Comparison of ENCODE assay signal across 22 mouse cellular contexts in genomic region chr16:45402951-45403350, GRCm38 (mm10). TPM values are rescaled to one million over a fixed set of nuclear protein-coding genes. Genes with fewer than 3 reads are reported as not detected.
DNase-seq lines count a peak whose midpoint lies in the region; ATAC-seq and TF ChIP-seq lines count a peak whose summit lies in the region.
"Had no signal": no experiment of that assay in that cellular context is flagged by ENCODE, and none has a peak within 500 bp of the region (broad histone marks: within the 10 kb centered on the region; RNA-seq: fewer than 3 reads in every experiment).

No protein-coding gene starts in this region.

- no peak overlapping the region for H3K4me2 ChIP-seq in heart, embryonic 15.5 days
- H3K4me2 ChIP-seq: forebrain, embryonic 13.5 days; heart, embryonic 13.5 days; hindbrain, embryonic 12.5 days; hindbrain, embryonic 15.5 days had no signal

- H3K36me3 ChIP-seq in heart, embryonic 15.5 days = no peaks in the 10 kb centered on the region
- H3K36me3 ChIP-seq: forebrain, embryonic 10.5 days; heart, embryonic 13.5 days; hindbrain, embryonic 12.5 days; hindbrain, embryonic 15.5 days had no signal

- DNase-seq in gastrocnemius, adult 2 months = no peak
- DNase-seq in gastrocnemius, postnatal 4 days (ENCODE audit: low spot score in 2 of 2) = no peak
- DNase-seq in heart, postnatal 14 days = no peak
- DNase-seq in lung, postnatal 25 days (ENCODE audit: low spot score) = peak; percentile 29
- no peak for DNase-seq in lung, postnatal 4 days
- DNase-seq: adrenal gland, adult 8-10 months; adrenal gland, postnatal 25 days; cerebellum, adult 11-12 months; cerebellum, adult 8-10 months; cerebellum, postnatal 10 days; cerebellum, postnatal 36 days; gastrocnemius, postnatal 14 days; heart, postnatal 10 days had no signal

- intact Hi-C loops in gastrocnemius, adult 2 months (cut with DNase I) = no loop called here
- intact Hi-C loops in heart, postnatal 14 days (cut with DNase I) = no loop called here

- peak overlapping the region; percentile 50 for H3K4me3 ChIP-seq in gastrocnemius, adult 2 months
- no peak overlapping the region for H3K4me3 ChIP-seq in heart, embryonic 15.5 days
- H3K4me3 ChIP-seq: forebrain, embryonic 10.5 days; forebrain, embryonic 13.5 days; heart, embryonic 13.5 days; hindbrain, embryonic 12.5 days; hindbrain, embryonic 15.5 days had no signal

- peaks cover 8% of the 10 kb centered on the region for H3K4me1 ChIP-seq in heart, embryonic 15.5 days (replicated peaks)
- H3K4me1 ChIP-seq: forebrain, embryonic 13.5 days; hindbrain, embryonic 12.5 days had no signal

- WGBS in heart, embryonic 15.5 days = 75% methylated on average over 2 of the region's 2 CpGs

- no peaks in the 10 kb centered on the region for H3K9me3 ChIP-seq in heart, embryonic 15.5 days (replicated peaks)
- H3K9me3 ChIP-seq: forebrain, embryonic 10.5 days; forebrain, embryonic 13.5 days; heart, embryonic 13.5 days; hindbrain, embryonic 12.5 days; hindbrain, embryonic 15.5 days had no signal

- no peaks in the 10 kb centered on the region for H3K27me3 ChIP-seq in heart, embryonic 15.5 days
- H3K27me3 ChIP-seq: forebrain, embryonic 13.5 days; heart, embryonic 13.5 days; hindbrain, embryonic 12.5 days; hindbrain, embryonic 15.5 days had no signal

- peak overlapping the region; percentile 73 for H3K27ac ChIP-seq in gastrocnemius, adult 2 months
- H3K27ac ChIP-seq in heart, embryonic 15.5 days = peak overlapping the region; percentile 32; the same call in 1 of the 2 replicates
- H3K27ac ChIP-seq: forebrain, embryonic 10.5 days; forebrain, embryonic 13.5 days; heart, embryonic 13.5 days; hindbrain, embryonic 12.5 days; hindbrain, embryonic 15.5 days had no signal

- no peak for ATAC-seq in heart, embryonic 15.5 days (replicated peaks; ENCODE audit: insufficient number of reproducible peaks, insufficient read depth, low FRiP score, low read depth)
- ATAC-seq: activated CD4-positive, CD25-positive, alpha-beta regulatory T cell, adult 4 months; forebrain, embryonic 13.5 days; forebrain, embryonic 16.5 days; intestine, postnatal 0 days had no signal

- no peak for TF ChIP-seq CTCF in gastrocnemius, adult 2 months (IDR thresholded peaks at IDR 0.05)

- H3K9ac ChIP-seq in heart, embryonic 15.5 days = no peak overlapping the region
- H3K9ac ChIP-seq: forebrain, embryonic 13.5 days; heart, embryonic 13.5 days; hindbrain, embryonic 12.5 days; hindbrain, embryonic 15.5 days had no signal

RNA-seq across cellular contexts. Expression of gene Cd200, which starts 5.9 kb away (rescaled TPM):
- total RNA-seq in gastrocnemius, adult 2 months (2021) = 10 to 100 TPM; 10.4 to 20.1 TPM
- 10 to 100 TPM; 29.9 to 40.0 TPM for total RNA-seq in gastrocnemius, postnatal 4 days (2021)
- 28.7 and 33.1 TPM in 2 replicates for polyA plus RNA-seq in heart, embryonic 15.5 days (2015; fragmentation: Nextera tagmentation; extraction: Ambion mirVana)
- 10 to 100 TPM; 62.9 to 68.0 TPM for total RNA-seq in heart, postnatal 14 days (2021)
